Mouse (Mus musculus) liver, embryonic 14.5 days (tissue): ENCODE data around the gene B3gntl1. TPM values are rescaled to one million over a fixed set of nuclear protein-coding genes. Genes with fewer than 3 reads are reported as not detected.

Source experiments
- ATAC-seq: fragments of 200-750 bp; cut with Nextera tagmentation; 2 replicates; pipeline ENCODE4 v1.8.0; 2017; ENCODE audit warnings: moderate number of reproducible peaks, mild to moderate bottlenecking, moderate library complexity; ENCODE audit not compliant: insufficient read depth
- DNase-seq, 3 experiments: peaks; one replicate each; pipeline ENCODE4 v3.0.0-alpha.2; 2012 to 2013; ENCODE audit warnings: low read depth in 3 of 3, low spot score in 3 of 3
- H3K27ac ChIP-seq: fragments of 300-500 bp; sonication (generic); 2 replicates; pipeline ENCODE4 v1.5.1; 2014; ENCODE audit warnings: moderate library complexity, mild to moderate bottlenecking, control low read depth, inconsistent platforms
- H3K27me3 ChIP-seq: fragments of 300-500 bp; sonication (generic); 2 replicates; pipeline ENCODE4 v1.6.1; 2014; ENCODE audit warnings: mild to moderate bottlenecking, low read length, moderate library complexity; ENCODE audit not compliant: control insufficient read depth, insufficient read depth
- H3K36me3 ChIP-seq: fragments of 300-500 bp; sonication (generic); replicated peaks from 2 replicates; pipeline ENCODE4 v1.6.1; 2014; ENCODE audit warnings: low read depth; ENCODE audit not compliant: control insufficient read depth, insufficient read depth
- H3K4me1 ChIP-seq, 2 experiments: fragments of 200-500 bp in 1 of 2; fragments of 300-500 bp in 1 of 2; sonication (generic) in 1 of 2; replicated peaks; 2 replicates each; pipeline ENCODE4 v1.6.1; 2012 to 2014; ENCODE audit warnings: antibody characterized with exemption in 1 of 2, inconsistent platforms in 1 of 2, low read length in 1 of 2; ENCODE audit not compliant: control insufficient read depth in 2 of 2, insufficient read depth in 2 of 2
- H3K4me2 ChIP-seq: fragments of 300-500 bp; sonication (generic); 2 replicates; pipeline ENCODE4 v1.6.1; 2014; ENCODE audit warnings: low read depth, mild to moderate bottlenecking, control low read depth, moderate library complexity
- H3K4me3 ChIP-seq, 2 experiments: fragments of 200-500 bp in 1 of 2; fragments of 300-500 bp in 1 of 2; sonication (generic) in 1 of 2; 2 replicates each; pipeline ENCODE4 v1.5.1; 2012 to 2014; ENCODE audit warnings: low read depth in 2 of 2, low read length in 2 of 2, mild to moderate bottlenecking in 2 of 2, control low read depth in 1 of 2, inconsistent platforms in 1 of 2, moderate library complexity in 1 of 2; ENCODE audit not compliant: insufficient read depth in 1 of 2
- H3K9ac ChIP-seq: fragments of 300-500 bp; sonication (generic); replicated peaks from 2 replicates; pipeline ENCODE4 v1.6.1; 2014; ENCODE audit warnings: mild to moderate bottlenecking, control low read depth, moderate library complexity
- H3K9me3 ChIP-seq: fragments of 300-500 bp; sonication (generic); 2 replicates; pipeline ENCODE4 v1.6.1; 2016; ENCODE audit warnings: low read length, mixed read lengths; ENCODE audit not compliant: control insufficient read depth
- CTCF ChIP-seq: IDR thresholded peaks from 2 replicates; pipeline ENCODE4 v1.5.1; 2016; ENCODE audit warnings: antibody characterized with exemption, low read depth, control low read depth
- EP300 ChIP-seq: IDR thresholded peaks from 2 replicates; pipeline ENCODE4 v1.6.1; 2016; ENCODE audit warnings: antibody characterized with exemption, low read depth
- WGBS: fragments of 180-500 bp; shearing (Covaris S2); extraction: QIAGEN DNeasy Blood & Tissue Kit; methylation state at CpG from one replicate; pipeline ENCODE4 v1.1.7; 2014; ENCODE audit not compliant: insufficient replicate concordance; 5-methylcytosine and 5-hydroxymethylcytosine counted together
- polyA plus RNA-seq, 2 experiments: library from polyadenylated mRNA; depleted of rRNA in 1 of 2; stranded (reverse) in 1 of 2; unstranded in 1 of 2; fragments of >200 nt; fragmentation: Nextera tagmentation in 1 of 2; extraction: Ambion mirVana in 1 of 2; gene quantifications; 2 replicates each; pipeline versions ENCODE4 v1.2.1 to v1.2.3; 2012 to 2014

B3gntl1 gene
- polyA plus RNA-seq, 2 experiments: 1.2 to 1.6 TPM

DNA sequence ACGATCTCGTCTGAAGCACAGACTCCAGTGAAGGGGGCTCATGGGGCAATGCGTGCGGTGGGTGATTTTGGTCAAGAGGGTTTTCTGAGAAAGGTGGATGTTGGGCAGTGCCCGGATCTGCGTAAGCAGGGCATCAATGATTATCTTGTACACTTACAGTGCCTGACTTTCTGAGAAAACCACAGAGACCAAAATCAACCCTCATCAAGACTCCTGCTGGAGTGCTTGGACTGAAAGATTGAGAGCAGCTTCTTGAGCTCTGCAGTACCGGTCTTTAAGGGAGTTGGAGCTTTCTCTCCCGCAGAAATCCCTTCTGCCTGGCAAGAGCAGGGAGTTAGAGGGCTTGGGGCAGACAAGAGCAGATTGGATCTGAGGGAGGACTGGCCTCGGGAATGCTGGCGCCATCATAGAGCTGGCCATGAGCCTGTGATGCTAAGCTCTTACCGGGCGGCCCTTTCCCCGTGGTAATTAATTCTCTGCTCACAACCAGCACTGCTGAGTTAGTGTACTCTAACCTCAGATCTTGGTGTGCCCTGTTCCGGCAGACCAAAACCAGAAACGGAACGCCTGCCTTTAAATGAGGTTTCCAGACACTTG lies 30.8 kb upstream of the B3gntl1 start:
- Histone ChIP-seq H3K9ac (no peak overlapping the region), H3K4me3 (peak overlapping the region; percentile 49 to 57), H3K27me3 (peaks cover 31% of the 10 kb centered on the region), H3K27ac (no peak overlapping the region), H3K36me3 (no peaks in the 10 kb centered on the region), H3K4me1 (no peaks in the 10 kb centered on the region), H3K4me2 (peak overlapping the region; percentile 70), H3K9me3 (no peaks in the 10 kb centered on the region)
- no peak for ATAC-seq
- TF ChIP-seq CTCF (no peak), EP300 (no peak)
- WGBS: 13% methylated on average over 16 of the region's 16 CpGs
- DNase-seq: no peak

DNA sequence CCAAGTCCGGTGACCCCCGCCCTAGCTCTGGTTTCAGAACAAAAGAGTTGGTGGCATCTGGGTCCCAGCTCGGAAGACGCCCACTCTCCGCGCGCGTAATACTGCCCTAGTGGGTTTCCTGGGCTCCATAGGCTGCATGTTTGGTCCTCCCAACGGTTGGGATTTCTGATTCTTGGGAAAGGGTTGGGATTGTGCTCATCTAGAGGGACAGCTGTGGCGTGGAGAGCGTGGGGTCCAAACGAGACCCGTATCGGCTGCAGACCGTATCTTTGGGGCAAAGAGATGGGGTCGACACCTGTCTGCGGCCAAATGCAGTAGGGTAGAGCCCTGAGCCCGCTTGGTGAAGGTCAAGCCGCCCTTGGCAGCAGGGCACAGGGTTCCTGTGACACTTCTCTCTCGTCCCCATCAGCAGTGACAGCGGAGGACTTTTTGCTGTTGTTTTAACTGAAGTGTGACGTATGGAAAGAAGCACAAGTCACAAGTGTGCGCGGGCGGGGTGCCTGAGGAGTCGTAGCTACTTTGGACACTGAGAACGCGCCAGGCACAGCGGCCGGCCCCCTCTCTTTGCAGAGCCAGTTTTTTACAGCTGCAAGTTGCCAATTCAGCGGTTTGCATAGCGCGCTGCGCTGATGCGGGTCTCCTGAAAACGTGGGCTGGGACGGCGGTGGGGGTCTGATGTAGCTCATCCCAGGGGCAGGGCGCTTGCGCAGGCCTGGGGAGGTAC lies 30.1 kb upstream of the B3gntl1 start:
- TF ChIP-seq CTCF: no peak
- TF ChIP-seq EP300: no peak
- Histone ChIP-seq H3K4me3 (peak overlapping the region; percentile 49 to 57), H3K36me3 (no peaks in the 10 kb centered on the region), H3K9me3 (no peaks in the 10 kb centered on the region), H3K27me3 (peaks cover 31% of the 10 kb centered on the region), H3K4me2 (peak overlapping the region; percentile 70), H3K27ac (no peak overlapping the region), H3K4me1 (no peaks in the 10 kb centered on the region), H3K9ac (no peak overlapping the region)
- ATAC-seq (no peak; the same call in 1 of the 2 replicates), DNase-seq (no peak)
- WGBS: 2% methylated on average over 40 of the region's 40 CpGs

DNA sequence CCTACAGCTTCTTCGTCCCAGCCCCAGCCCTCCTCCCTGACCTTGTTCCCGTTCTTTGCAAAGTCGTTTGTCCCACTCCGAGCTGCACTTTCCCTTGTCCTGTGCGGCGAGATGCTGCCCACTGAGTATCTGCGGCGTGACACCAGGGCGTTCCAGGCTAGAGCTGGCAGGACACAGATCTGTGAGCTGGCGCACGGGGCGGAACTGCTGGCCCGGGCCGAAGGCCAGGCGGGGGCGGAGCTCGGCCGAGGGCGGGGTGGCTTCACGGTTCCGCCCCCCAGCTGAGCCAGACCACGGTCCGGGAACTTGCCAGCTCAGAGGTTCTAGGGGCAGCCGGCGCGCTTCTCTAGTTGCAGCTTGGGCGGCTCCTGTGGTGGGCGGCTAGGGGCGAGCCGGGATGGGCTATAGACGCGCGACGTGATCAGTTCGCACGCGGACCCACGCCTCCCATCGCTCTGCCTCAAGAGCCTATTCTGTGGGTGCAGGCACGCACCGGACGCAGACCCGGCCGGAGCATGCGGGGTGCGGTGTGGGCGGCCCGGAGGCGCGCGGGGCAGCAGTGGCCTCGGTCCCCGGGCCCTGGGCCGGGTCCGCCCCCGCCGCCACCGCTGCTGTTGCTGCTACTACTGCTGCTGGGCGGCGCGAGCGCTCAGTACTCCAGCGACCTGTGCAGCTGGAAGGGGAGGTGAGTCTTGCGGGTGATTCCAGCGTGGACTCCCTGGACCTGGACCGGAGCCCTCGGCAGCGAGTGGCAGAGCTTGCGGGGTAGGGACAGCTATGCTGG lies 29.4 kb upstream of the B3gntl1 start:
- peak overlapping the region; percentile 49 to 57 for H3K4me3 ChIP-seq
- no peaks in the 10 kb centered on the region for H3K4me1 ChIP-seq
- DNase-seq: peak; percentile 35 to 41 (median 37)
- H3K27ac ChIP-seq: no peak overlapping the region
- under 1% methylated on average over 69 of the region's 69 CpGs for WGBS
- H3K36me3 ChIP-seq: no peaks in the 10 kb centered on the region
- peak; percentile 79 for ATAC-seq
- no peak overlapping the region; the same call in 1 of the 2 replicates for H3K9ac ChIP-seq
- no peak for TF ChIP-seq EP300
- TF ChIP-seq CTCF: no peak
- H3K9me3 ChIP-seq: no peaks in the 10 kb centered on the region
- H3K4me2 ChIP-seq: peak overlapping the region; percentile 70
- peaks cover 31% of the 10 kb centered on the region for H3K27me3 ChIP-seq

DNA sequence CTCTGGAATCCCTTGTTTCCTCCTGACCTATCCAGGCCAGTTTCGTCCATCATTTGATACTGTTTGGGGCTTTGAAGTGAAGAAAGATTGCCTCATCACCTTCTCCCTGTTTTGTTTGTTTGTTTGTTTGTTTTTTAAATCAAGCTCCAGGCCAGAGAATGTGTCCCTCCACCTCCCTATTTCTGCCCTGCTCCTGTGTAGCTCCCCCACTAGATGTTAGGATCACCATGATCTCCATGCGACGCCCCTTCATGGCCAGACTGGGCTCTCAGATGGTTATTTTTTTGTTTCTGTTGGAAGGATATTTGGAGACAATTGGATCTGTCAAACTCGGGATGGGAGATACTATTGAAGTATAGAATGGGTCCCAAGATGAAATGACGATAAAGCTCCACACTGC lies 28.3 kb upstream of the B3gntl1 start, which contains the start of gene Metrnl:
TSS of gene Metrnl (plus strand) at position 301 of the 400 bp plus-strand sequence.
- Histone ChIP-seq H3K36me3 (no peaks in the 10 kb centered on the region), H3K4me2 (peak within 1 kb of the TSS; percentile 70), H3K27ac (no peak within 1 kb of the TSS), H3K4me1 (no peaks in the 10 kb centered on the region), H3K9me3 (no peaks in the 10 kb centered on the region), H3K27me3 (peaks cover 31% of the 10 kb centered on the region), H3K9ac (no peak within 1 kb of the TSS), H3K4me3 (peak within 1 kb of the TSS; percentile 49 to 57)
- no peak for ATAC-seq
- TF ChIP-seq CTCF (no peak), EP300 (no peak)
- DNase-seq: no peak
- WGBS: 61% methylated on average over 5 of the region's 5 CpGs
